Mouse (Mus musculus): ENCODE results near the gene Zfp444.
"Not testable (repeated sequence)": the region's sequence is repeated elsewhere in the genome, so short reads cannot be mapped to it uniquely, and the experiment has no call there.

DNA sequence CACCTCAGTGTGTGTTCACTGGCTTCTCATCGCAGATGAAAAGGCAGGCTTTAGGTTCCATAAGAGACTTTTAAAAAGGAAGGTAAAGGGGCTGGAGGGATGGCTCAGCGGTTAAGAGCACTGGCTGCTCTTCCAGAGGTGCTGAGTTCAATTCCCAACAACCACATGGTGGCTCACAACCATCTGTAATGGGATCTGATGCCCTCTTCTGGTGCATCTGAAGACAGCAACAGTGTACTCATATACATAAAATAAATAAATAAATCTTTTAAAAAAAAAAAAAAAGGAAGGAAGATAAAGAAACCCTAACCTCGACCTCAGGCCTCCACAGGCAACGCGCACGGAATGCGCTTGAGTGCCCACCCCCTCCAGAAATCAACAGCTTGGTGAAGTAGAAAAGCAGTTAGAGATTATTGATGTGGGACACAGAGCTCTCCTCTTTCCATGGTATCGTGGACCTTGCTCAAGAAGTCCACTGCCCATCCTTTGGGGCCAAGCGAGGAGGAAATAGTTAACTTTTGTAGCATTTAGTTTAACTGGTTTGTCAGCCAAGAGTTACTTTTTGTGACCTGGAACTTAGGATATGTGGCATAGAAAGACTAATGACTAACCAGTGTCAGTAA is 2.5 kb downstream of the Zfp444 start:
- TF ChIP-seq CTCF (IDR thresholded peaks at IDR 0.05; ENCODE audit: control insufficient read depth, insufficient read depth, insufficient read length); MAX (IDR thresholded peaks at IDR 0.05); USF1 (IDR thresholded peaks at IDR 0.05; ENCODE audit: low read depth); CEBPB (IDR thresholded peaks at IDR 0.05; ENCODE audit: low read depth); MYOG (IDR thresholded peaks at IDR 0.05; ENCODE audit: control insufficient read depth, extremely low read depth, insufficient read length); MYOD1 (IDR thresholded peaks at IDR 0.05; ENCODE audit: control insufficient read depth, insufficient read length, low read depth): not testable (repeated sequence)
